Mouse (Mus musculus) embryo, embryonic 11.5 days (tissue): ENCODE measurements at regions not wholly inside any gene's neighbourhood (a gene's known extent, or its start where the extent isn't known, plus 50 kb on each side); places are given as distances from the start of the nearest gene placed in this dataset.

Experiments used
- DNase-seq: peaks from one replicate; pipeline ENCODE4 v3.0.0-alpha.2; 2012; ENCODE audit warnings: low read depth, low spot score

DNA sequence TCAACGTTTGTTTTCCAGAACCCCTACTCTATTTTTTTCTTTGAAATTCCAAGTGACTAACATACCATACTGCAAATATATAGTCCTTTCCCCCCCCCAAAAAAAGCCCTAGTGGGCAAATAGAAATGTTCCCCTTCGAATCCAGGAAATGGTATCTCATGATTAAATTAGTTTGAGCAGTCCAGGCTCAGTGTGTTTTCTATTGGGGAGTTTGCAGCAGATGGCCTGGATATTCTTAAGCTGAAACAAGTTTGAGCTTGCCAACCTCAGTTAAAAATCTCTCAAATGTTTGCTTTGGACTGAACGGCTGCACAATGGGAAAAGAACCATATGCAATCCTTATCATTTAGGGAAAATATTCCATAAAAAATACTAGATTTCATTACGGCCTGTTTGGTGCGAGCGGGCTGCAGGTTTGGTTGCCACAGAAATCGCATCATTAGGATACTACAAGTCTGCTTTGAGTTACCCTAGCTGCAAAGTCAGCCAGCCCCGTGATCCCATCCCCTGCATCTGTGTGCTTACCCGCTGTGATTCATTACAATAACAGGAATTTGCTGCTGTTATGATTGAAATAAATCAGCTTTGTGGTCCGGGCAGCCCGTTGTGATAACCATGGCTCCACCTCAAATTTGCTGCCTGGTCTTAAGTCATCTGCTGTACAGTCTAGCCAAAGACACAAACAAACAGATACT lies 227.2 kb upstream of the Zfp637 start:
- DNase-seq = peak; percentile 13

- DNase-seq = no peak
Measured at GRCm38 (mm10) chr6:117614386-117614785, 226.6 kb upstream of the Zfp637 start.

DNA sequence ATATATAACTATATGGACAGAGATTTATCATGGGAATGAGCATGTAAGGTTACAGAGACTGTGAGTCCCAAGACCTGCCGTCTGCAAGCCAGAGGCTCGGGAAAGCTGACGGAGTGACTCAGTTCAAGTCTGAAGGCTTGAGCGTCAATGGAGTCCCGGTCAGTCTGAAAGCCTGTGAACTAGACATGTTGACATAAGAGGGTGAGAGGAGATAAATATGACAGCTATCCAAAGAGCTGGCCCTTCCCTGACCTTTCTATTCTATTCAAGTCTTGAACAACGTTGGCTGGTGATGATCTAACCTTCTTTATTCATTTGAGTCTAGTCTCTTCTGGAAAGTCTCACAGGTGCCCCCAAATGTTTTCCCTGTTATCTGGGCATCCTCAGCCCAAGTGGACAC lies 223.8 kb upstream of the Zfp637 start:
- no peak for DNase-seq

GRCm38 (mm10) chr6:117617951-117618350 lies 223.0 kb upstream of the Zfp637 start:
- DNase-seq = no peak

DNA sequence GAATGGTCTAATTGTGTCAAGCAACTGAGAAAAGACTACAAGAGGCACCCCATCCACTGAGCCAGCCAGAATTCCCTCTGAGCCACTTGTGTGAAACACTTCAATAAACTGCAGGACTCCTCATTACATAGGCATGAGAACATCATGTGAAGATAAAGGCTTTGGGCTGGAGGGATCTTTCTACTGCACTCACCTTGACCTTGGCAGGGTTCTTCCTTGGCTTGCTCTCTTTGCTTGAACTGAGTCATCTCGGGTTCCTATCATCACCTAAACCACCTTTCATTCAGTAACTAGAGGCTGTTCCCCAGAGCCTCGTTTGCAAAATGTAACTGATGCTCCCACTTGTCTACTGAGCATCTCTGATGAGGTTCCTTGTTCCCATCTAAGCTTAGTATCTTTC lies 221.4 kb upstream of the Zfp637 start:
- DNase-seq = no peak

DNA sequence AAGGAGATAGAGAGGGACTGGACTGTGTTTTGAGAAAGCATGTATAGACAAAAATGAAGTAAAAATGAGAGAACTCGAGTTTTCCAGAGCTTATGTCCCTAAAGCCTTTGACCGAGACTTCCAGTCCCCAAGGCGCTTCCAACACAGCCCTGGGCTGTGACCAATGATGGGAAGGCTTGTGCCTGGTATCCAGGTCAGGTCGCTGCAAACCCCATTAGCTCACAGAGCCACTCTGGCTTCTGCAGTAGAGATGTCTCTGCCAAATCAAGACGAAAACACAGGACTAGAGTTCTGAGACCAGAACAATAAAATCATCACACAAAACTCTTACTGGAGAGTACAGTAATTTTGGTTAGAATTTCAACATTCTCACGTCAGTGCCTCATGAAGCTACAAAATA lies 218.5 kb upstream of the Zfp637 start:
- DNase-seq = no peak

DNA sequence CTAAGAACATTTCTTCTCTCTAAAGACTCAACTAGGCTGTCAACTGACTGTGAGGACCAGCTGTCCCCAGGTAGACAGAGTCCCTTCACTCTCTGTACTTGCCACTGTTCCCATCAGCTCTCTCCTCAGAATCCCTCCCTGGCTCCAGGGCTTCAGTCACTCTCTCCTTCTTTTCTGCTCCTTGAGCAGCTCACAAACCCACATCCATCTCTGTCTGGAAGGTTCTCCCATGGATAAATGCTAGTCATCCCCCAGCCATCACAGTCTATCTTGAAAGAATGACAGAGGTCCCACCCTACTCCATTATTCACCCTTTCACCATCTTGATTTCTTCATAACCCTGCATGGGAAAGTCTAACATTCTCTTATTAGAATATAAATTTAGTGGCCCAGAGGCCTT lies 218.0 kb upstream of the Zfp637 start:
- DNase-seq = no peak

- no peak for DNase-seq
Measured at GRCm38 (mm10) chr6:117625716-117626115, 215.3 kb upstream of the Zfp637 start.

GRCm38 (mm10) chr6:117627461-117627860 lies 213.5 kb upstream of the Zfp637 start:
- DNase-seq = no peak

DNA sequence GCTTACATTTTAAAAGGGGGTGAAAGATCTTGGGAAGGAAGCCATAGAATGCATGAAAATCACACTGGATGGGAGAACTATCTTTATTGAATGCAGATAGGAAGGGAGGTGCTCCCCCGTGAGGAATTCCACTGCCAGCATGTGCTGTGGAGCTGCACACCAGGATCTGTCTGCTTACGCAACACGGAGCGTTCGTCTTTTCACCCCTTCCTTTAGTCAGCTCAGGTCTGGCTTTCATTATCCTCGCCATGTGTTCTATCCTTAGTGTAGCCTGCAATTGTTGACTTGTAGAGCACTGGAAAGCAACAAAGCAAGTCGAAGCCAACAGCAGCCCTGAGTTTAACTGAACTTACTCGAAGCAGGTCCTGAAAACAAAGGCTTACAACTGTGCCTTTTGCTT lies 194.4 kb upstream of the Zfp637 start:
- DNase-seq = no peak

DNA sequence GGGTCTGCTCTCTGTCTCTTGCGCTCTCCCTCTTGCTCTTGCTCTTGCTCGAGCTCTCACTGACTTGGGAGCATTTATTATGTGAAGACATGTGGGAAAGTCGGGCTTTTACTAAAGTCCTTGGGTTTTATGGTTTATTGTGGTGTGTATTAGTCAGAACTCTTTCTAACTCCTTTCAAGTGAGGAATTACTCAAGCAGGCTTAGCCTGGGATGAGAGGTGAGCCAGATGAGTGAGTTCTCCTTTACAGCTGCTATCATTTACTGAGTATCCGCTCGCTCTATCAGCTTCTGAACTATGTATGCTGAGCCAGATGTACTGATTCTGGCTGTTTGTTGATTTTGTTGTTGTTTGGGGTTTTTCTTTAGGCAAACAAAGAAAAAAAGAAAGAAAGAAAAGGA lies 190.4 kb upstream of the Zfp637 start:
- DNase-seq = no peak

DNA sequence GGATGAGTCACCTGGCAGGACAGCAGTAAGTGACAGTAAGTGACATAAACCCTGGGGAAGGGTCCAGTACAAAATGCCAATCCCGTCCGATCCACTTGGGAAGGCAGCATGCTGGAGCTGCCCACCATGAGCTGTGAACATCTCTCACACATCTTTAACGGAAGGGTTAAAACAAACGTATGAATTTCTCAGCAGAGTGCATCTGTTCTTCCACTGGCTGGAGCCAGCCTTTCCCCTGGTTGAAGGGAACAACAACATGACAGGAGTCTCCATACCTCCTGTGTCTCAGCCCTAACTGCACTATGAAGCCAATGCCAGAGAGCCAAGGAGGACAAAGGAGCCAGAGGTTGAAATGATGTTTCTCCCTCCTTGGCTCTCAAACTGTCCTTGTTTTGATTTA lies 189.4 kb upstream of the Zfp637 start:
- DNase-seq = no peak

- DNase-seq = no peak
Measured at GRCm38 (mm10) chr6:117652012-117652411, 189.0 kb upstream of the Zfp637 start.

GRCm38 (mm10) chr6:117652917-117653316 lies 188.1 kb upstream of the Zfp637 start:
- DNase-seq = no peak

GRCm38 (mm10) chr6:117653886-117654425 lies 187.0 kb upstream of the Zfp637 start:
- DNase-seq = no peak

GRCm38 (mm10) chr6:117655986-117656385 lies 185.0 kb upstream of the Zfp637 start:
- DNase-seq = no peak

DNA sequence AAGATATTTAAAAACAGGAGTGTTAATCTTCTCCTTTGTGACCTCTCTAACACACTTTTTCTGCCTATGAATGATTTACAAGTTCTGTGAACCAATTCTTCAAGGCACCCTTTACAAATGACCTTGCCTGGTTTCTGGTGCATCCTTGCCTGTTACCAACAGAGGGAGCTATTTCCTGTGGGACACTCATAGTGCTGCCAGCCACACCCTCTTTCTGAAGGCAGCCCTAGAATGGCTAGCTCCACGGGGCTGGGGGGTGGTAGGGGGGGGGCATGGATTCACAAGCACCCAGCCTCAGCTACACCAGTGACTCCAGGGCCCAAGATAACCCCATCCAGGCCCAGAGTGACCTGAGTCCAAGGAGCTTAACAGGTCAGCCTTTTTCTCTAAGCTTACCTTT lies 180.4 kb upstream of the Zfp637 start:
- no peak for DNase-seq

DNA sequence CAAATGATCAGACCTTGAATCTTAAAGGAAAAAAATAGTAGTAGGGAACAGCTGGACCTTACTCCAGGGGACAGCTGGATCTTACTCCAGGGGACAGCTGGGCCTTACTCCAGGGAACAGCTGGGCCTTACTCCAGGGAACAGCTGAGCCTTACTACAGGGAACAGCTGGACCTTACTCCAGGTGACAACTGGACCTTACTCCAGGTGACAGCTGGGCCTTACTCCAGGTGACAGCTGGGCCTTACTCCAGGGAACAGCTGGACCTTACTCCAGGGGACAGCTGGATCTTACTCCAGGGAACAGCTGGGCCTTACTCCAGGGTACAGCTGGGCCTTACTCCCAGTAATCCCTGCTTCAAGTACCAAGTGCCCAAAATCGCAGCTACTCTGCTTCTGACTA lies 178.3 kb upstream of the Zfp637 start:
- DNase-seq = no peak

- no peak for DNase-seq
Measured at GRCm38 (mm10) chr6:117670337-117670736, 170.6 kb upstream of the Zfp637 start.

DNA sequence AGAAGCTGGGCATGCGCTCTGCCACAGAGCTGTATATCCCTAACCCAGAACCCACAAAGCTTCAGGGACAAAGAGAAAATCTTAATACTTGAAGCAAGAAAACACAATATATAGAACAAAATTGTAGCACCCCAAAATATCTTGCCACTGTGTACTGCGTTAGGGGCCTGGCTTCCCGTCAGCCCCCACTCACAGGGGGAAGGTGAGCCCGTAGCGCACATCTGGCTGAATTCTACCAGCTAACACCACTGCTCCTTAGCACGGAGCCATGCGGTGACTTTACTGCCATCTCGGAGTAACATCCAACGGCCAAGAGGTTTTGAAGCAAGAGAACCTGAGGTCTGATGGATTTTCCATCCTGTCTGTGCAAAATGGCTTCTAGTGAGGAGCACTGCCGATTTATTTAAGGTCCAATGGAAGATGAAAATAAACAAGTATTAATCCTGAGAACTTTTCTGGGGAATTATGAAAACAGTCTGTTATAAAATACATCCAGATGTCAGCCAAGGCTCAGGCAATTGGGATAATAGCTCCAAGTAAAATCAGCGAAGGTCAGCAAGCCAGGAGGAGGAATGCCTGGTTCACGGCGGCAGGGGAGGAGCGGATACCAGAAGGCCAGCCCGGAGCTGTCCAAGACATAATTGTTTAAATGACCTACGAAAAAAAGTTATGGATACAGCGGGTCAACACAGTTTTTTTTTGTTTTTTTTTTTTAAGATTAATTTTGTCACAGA lies 170.0 kb upstream of the Zfp637 start:
- DNase-seq = no peak

- peak; percentile 36 for DNase-seq
Measured at GRCm38 (mm10) chr6:117675059-117675800, 165.8 kb upstream of the Zfp637 start.

- no peak for DNase-seq
Measured at GRCm38 (mm10) chr6:117676064-117676821, 164.7 kb upstream of the Zfp637 start.
